Mouse (Mus musculus): ENCODE data around the gene Rarres2.

DNA sequence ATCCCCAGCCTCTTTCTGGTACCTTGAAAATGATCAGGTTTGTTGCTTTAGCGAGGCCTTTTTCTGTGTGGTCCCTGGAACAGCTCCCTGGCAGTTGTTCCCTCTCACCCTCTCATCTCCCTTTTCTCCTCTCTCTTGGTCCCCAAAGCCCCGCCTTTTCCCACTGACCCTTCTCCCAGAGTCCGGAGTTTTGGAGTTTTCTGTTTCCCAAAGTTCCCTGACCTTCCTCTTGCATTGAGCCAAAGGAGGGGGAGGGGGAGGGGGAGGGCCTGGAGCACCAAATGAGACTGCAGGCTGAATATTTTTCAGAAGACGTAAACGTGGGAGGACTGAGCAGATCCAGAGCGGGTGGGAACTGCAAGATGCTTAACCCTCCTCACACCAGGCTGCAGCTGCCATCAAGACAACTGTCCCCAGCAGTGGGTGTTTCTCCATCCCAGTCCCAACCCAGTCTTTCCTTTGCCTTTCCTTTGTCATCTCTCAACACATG is at the start of gene Rarres2:
- TF ChIP-seq TAL1 (IDR thresholded peaks at IDR 0.05; ENCODE audit: low read length) (no peak), GATA1 (IDR thresholded peaks at IDR 0.05; ENCODE audit: low read length) (no peak)
